Mouse (Mus musculus) MEL (cell line): Measurements from ENCODE around the gene Maip1. TPM values are rescaled to one million over a fixed set of nuclear protein-coding genes. Genes with fewer than 3 reads are reported as not detected.

Experiments used
- DNase-seq: peaks from one replicate; pipeline ENCODE4 v3.0.0; 2011; ENCODE audit warnings: low read depth, low spot score
- H3K27ac ChIP-seq: 2 replicates; pipeline ENCODE4 v1.5.1; 2012; ENCODE audit warnings: low read depth, mild to moderate bottlenecking, control low read depth, low read length, moderate library complexity; ENCODE audit not compliant: control insufficient read depth
- H3K27me3 ChIP-seq, 2 experiments: fragments of 150-350 bp in 1 of 2; sonication (generic) in 1 of 2; 2 replicates each; pipeline ENCODE4 v1.6.1; 2012; ENCODE audit warnings: low read length in 2 of 2, mild to moderate bottlenecking in 2 of 2, improper control_type of control experiment in 1 of 2, moderate library complexity in 1 of 2; ENCODE audit not compliant: insufficient read depth in 2 of 2, control insufficient read depth in 1 of 2
- H3K36me3 ChIP-seq, 2 experiments: 2 replicates each; pipeline ENCODE4 v1.6.1; 2012 to 2014; ENCODE audit warnings: low read length in 2 of 2, improper control_type of control experiment in 1 of 2, inconsistent platforms in 1 of 2, mild to moderate bottlenecking in 1 of 2; ENCODE audit not compliant: insufficient read depth in 2 of 2, control insufficient read depth in 1 of 2
- H3K4me1 ChIP-seq, 2 experiments: fragments of 150-350 bp in 1 of 2; sonication (generic) in 1 of 2; 2 replicates each; pipeline ENCODE4 v1.6.1; 2012; ENCODE audit warnings: low read length in 2 of 2, improper control_type of control experiment in 1 of 2, mild to moderate bottlenecking in 1 of 2; ENCODE audit not compliant: insufficient read depth in 2 of 2, control insufficient read depth in 1 of 2
- H3K4me3 ChIP-seq, 2 experiments: fragments of 150-350 bp in 1 of 2; sonication (generic) in 1 of 2; 2 replicates each; pipeline ENCODE4 v1.5.1; 2012; ENCODE audit warnings: low read depth in 2 of 2, low read length in 2 of 2, mild to moderate bottlenecking in 2 of 2, moderate library complexity in 2 of 2, control low read depth in 1 of 2, improper control_type of control experiment in 1 of 2; ENCODE audit not compliant: control insufficient read depth in 1 of 2, insufficient read depth in 1 of 2
- H3K79me2 ChIP-seq: 2 replicates; pipeline ENCODE4 v1.6.1; 2012; ENCODE audit warnings: mild to moderate bottlenecking, low read length, moderate library complexity; ENCODE audit not compliant: control insufficient read depth, poor library complexity, insufficient read depth
- H3K9ac ChIP-seq: 2 replicates; pipeline ENCODE4 v1.6.1; 2012; ENCODE audit warnings: low read depth, mild to moderate bottlenecking, control low read depth, low read length, moderate library complexity; ENCODE audit not compliant: control insufficient read depth, poor library complexity, severe bottlenecking
- H3K9me3 ChIP-seq: fragments of 150-350 bp; sonication (generic); replicated peaks from 2 replicates; pipeline ENCODE4 v1.6.1; 2012; ENCODE audit warnings: mild to moderate bottlenecking, low read length, improper control_type of control experiment, moderate library complexity; ENCODE audit not compliant: insufficient read depth
- BHLHE40 ChIP-seq: IDR thresholded peaks from 2 replicates; pipeline ENCODE4 v1.6.1; 2012; ENCODE audit warnings: low read depth, mild to moderate bottlenecking, inconsistent platforms, low read length, improper control_type of control experiment, borderline replicate concordance
- CTCF ChIP-seq, 3 experiments: IDR thresholded peaks in 2 of 3; conservative IDR thresholded peaks in 1 of 3; 2 replicates each; pipeline ENCODE4 v1.5.1; 2011 to 2012; ENCODE audit warnings: low read length in 3 of 3, low read depth in 2 of 3, mild to moderate bottlenecking in 2 of 3, improper control_type of control experiment in 1 of 3, inconsistent platforms in 1 of 3, mixed read lengths in 1 of 3, moderate library complexity in 1 of 3; ENCODE audit not compliant: control insufficient read depth in 1 of 3, insufficient read depth in 1 of 3, poor library complexity in 1 of 3, severe bottlenecking in 1 of 3
- E2F4 ChIP-seq: IDR thresholded peaks from 2 replicates; pipeline ENCODE4 v1.6.1; 2011; ENCODE audit warnings: low read depth, low read length, improper control_type of control experiment, borderline replicate concordance
- ELF1 ChIP-seq: IDR thresholded peaks from 2 replicates; pipeline ENCODE4 v1.6.1; 2014; ENCODE audit warnings: low read depth, mild to moderate bottlenecking, inconsistent platforms, low read length, improper control_type of control experiment, moderate library complexity
- ETS1 ChIP-seq: IDR thresholded peaks from 2 replicates; pipeline ENCODE4 v1.6.1; 2012; ENCODE audit warnings: low read depth, mild to moderate bottlenecking, inconsistent platforms, low read length, improper control_type of control experiment, moderate library complexity
- GABPA ChIP-seq: IDR thresholded peaks from 2 replicates; pipeline ENCODE4 v1.6.1; 2012; ENCODE audit warnings: low read depth, mild to moderate bottlenecking, inconsistent platforms, low read length, improper control_type of control experiment, moderate library complexity
- GATA1 ChIP-seq: IDR thresholded peaks from 2 replicates; pipeline ENCODE4 v1.6.1; 2011; ENCODE audit warnings: low read depth, low read length, improper control_type of control experiment
- HCFC1 ChIP-seq: IDR thresholded peaks from 2 replicates; pipeline ENCODE4 v1.6.1; 2012; ENCODE audit warnings: low read depth, mild to moderate bottlenecking, inconsistent platforms, low read length, improper control_type of control experiment, moderate library complexity
- JUND ChIP-seq: IDR thresholded peaks from 2 replicates; pipeline ENCODE4 v1.6.1; 2011; ENCODE audit warnings: low read depth, mild to moderate bottlenecking, improper control_type of control experiment, low read length
- KAT2A ChIP-seq: conservative IDR thresholded peaks from 2 replicates; pipeline ENCODE4 v1.6.1; 2012; ENCODE audit warnings: low read depth, low read length, improper control_type of control experiment, inconsistent platforms
- MAFK ChIP-seq: IDR thresholded peaks from 2 replicates; pipeline ENCODE4 v1.6.1; 2011; ENCODE audit warnings: low read depth, mild to moderate bottlenecking, low read length, improper control_type of control experiment, borderline replicate concordance
- MAX ChIP-seq: IDR thresholded peaks from 2 replicates; pipeline ENCODE4 v1.6.1; 2011; ENCODE audit warnings: low read length, improper control_type of control experiment
- MEF2A ChIP-seq: IDR thresholded peaks from 2 replicates; pipeline ENCODE4 v1.6.1; 2014; ENCODE audit warnings: low read depth, mild to moderate bottlenecking, inconsistent platforms, low read length, improper control_type of control experiment; ENCODE audit not compliant: poor library complexity, insufficient replicate concordance, severe bottlenecking; ENCODE audit errors: extremely low read depth
- MXI1 ChIP-seq: IDR thresholded peaks from 2 replicates; pipeline ENCODE4 v1.6.1; 2011; ENCODE audit warnings: mild to moderate bottlenecking, low read depth, low read length, improper control_type of control experiment
- MYC ChIP-seq: IDR thresholded peaks from 2 replicates; pipeline ENCODE4 v1.6.1; 2011; ENCODE audit warnings: low read depth, mild to moderate bottlenecking, low read length, improper control_type of control experiment, moderate library complexity
- NELFE ChIP-seq: IDR thresholded peaks from 2 replicates; pipeline ENCODE4 v1.6.1; 2011; ENCODE audit warnings: low read depth, low read length, improper control_type of control experiment
- NRF1 ChIP-seq: IDR thresholded peaks from 2 replicates; pipeline ENCODE4 v1.6.1; 2014; ENCODE audit warnings: low read depth, mild to moderate bottlenecking, inconsistent platforms, low read length, improper control_type of control experiment, moderate library complexity; ENCODE audit not compliant: poor library complexity, insufficient read depth, severe bottlenecking
- POLR2A ChIP-seq, 2 experiments: IDR thresholded peaks; 2 replicates each; pipeline ENCODE4 v1.6.1; 2011 to 2012; ENCODE audit warnings: low read length in 2 of 2, mild to moderate bottlenecking in 2 of 2, control low read depth in 1 of 2, improper control_type of control experiment in 1 of 2, low read depth in 1 of 2, moderate library complexity in 1 of 2; ENCODE audit not compliant: control insufficient read depth in 1 of 2, insufficient read depth in 1 of 2, poor library complexity in 1 of 2
- POLR2AphosphoS2 ChIP-seq: IDR thresholded peaks from 2 replicates; pipeline ENCODE4 v1.6.1; 2011; ENCODE audit warnings: low read length, improper control_type of control experiment
- RCOR1 ChIP-seq: IDR thresholded peaks from 2 replicates; pipeline ENCODE4 v1.6.1; 2012; ENCODE audit warnings: low read depth, mild to moderate bottlenecking, inconsistent platforms, low read length, improper control_type of control experiment
- SIN3A ChIP-seq: IDR thresholded peaks from 2 replicates; pipeline ENCODE4 v1.6.1; 2012; ENCODE audit warnings: low read length, improper control_type of control experiment, inconsistent platforms
- SMC3 ChIP-seq: IDR thresholded peaks from 2 replicates; pipeline ENCODE4 v1.6.1; 2011; ENCODE audit warnings: low read depth, low read length, improper control_type of control experiment
- TAL1 ChIP-seq: IDR thresholded peaks from 2 replicates; pipeline ENCODE4 v1.6.1; 2012; ENCODE audit warnings: mild to moderate bottlenecking, inconsistent platforms, low read length, moderate library complexity, mixed read lengths
- TBP ChIP-seq: IDR thresholded peaks from 2 replicates; pipeline ENCODE4 v1.8.0; 2011; ENCODE audit warnings: low read depth, low read length, improper control_type of control experiment
- UBTF ChIP-seq: IDR thresholded peaks from 2 replicates; pipeline ENCODE4 v1.6.1; 2012; ENCODE audit warnings: low read depth, mild to moderate bottlenecking, inconsistent platforms, low read length, improper control_type of control experiment, moderate library complexity, borderline replicate concordance; ENCODE audit not compliant: insufficient read depth
- USF2 ChIP-seq, 2 experiments: IDR thresholded peaks; 2 replicates each; pipeline ENCODE4 v1.6.1; 2011 to 2012; ENCODE audit warnings: improper control_type of control experiment in 2 of 2, low read length in 2 of 2, borderline replicate concordance in 1 of 2, inconsistent platforms in 1 of 2, low read depth in 1 of 2, mild to moderate bottlenecking in 1 of 2; ENCODE audit not compliant: insufficient read depth in 1 of 2
- ZMIZ1 ChIP-seq: IDR thresholded peaks from 2 replicates; pipeline ENCODE4 v1.6.1; 2012; ENCODE audit warnings: low read depth, mild to moderate bottlenecking, inconsistent platforms, low read length, improper control_type of control experiment, moderate library complexity
- ZNF384 ChIP-seq: IDR thresholded peaks from 2 replicates; pipeline ENCODE4 v1.6.1; 2012; ENCODE audit warnings: low read depth, mild to moderate bottlenecking, inconsistent platforms, low read length, improper control_type of control experiment
- polyA plus RNA-seq, 2 experiments: library from polyadenylated mRNA; stranded (reverse) in 1 of 2; unstranded in 1 of 2; fragments of >175 nt in 1 of 2; fragments of >200 nt in 1 of 2; gene quantifications; 2 replicates each; pipeline versions ENCODE4 v1.2.1 to v1.2.4; 2012; ENCODE audit warnings: low replicate concordance in 2 of 2, low read depth in 1 of 2; ENCODE audit not compliant: insufficient read length in 2 of 2, insufficient read depth in 1 of 2, missing spikeins in 1 of 2
- total RNA-seq: library from RNA; depleted of rRNA; stranded (reverse); fragments of 300-350 nt; gene quantifications from 2 replicates; pipeline ENCODE4 v1.2.3, GENCODE M21; 2012

The Maip1 gene
- total and polyA plus RNA-seq, 3 experiments = 8.8 to 10.2 TPM; not detected in 1

DNA sequence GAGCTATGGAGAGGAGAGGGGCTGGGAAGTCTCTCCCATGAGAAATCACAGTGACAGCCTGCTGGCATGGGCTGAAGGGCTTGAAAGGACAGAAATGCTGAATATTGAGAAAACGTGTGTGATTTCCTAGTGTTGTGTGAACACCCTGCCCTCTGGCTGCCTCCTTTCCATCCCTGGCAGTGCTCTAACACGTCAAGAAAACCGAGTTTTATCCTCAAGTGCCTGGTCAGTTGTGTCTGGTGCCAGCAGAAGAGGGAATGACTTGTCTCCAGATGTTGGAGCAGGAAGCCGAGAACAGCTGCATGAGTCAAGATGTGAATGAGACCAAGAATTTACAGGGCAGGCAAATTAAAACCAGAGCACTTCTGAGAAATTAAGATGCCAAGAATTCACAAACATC, 34.6 kb downstream of the Maip1 start:
- Histone ChIP-seq H3K4me1 (peaks cover 1 to 13% of the 10 kb centered on the region in 2 experiments; a peak in 3 of 4 replicates), H3K36me3 (peaks cover 0 to 3% of the 10 kb centered on the region in 2 experiments; a peak in 1 of 4 replicates), H3K79me2 (no peaks in the 10 kb centered on the region), H3K27ac (no peak overlapping the region), H3K9ac (no peak overlapping the region), H3K4me3 (no peak overlapping the region), H3K9me3 (no peaks in the 10 kb centered on the region), H3K27me3 (no peaks in the 10 kb centered on the region; a peak in 1 of 4 replicates)
- TF ChIP-seq GATA1 (no peak), MAFK (no peak), MEF2A (no peak), MAX (no peak), RCOR1 (no peak), POLR2A (IDR thresholded peaks at IDR 0.05; ENCODE audit: control insufficient read depth in 1 of 2, insufficient read depth in 1 of 2, low read depth in 1 of 2, low read length in 2 of 2, poor library complexity in 1 of 2) (no peak), E2F4 (no peak), JUND (no peak), TAL1 (no peak), ZMIZ1 (no peak), ELF1 (no peak), MXI1 (no peak), MYC (no peak), TBP (no peak), POLR2AphosphoS2 (no peak), ETS1 (no peak), NELFE (no peak), GABPA (no peak), SIN3A (no peak), BHLHE40 (no peak)
- DNase-seq = no peak

GRCm38 (mm10) chr1:57445679-57446078, 39.6 kb downstream of the Maip1 start:
- no peak overlapping the region for H3K4me3 ChIP-seq
- H3K9ac ChIP-seq = no peak overlapping the region
- no peak overlapping the region for H3K27ac ChIP-seq
- H3K79me2 ChIP-seq = no peaks in the 10 kb centered on the region
- TF ChIP-seq CTCF (IDR thresholded peaks at IDR 0.05 in 2 of 3, conservative IDR thresholded peaks at IDR 0.05 in 1 of 3; ENCODE audit: control insufficient read depth in 1 of 3, insufficient read depth in 1 of 3, low read depth in 2 of 3, low read length in 3 of 3, poor library complexity in 1 of 3, severe bottlenecking in 1 of 3) = no peak
- TF ChIP-seq JUND = no peak
- no peak for TF ChIP-seq POLR2AphosphoS2
- TF ChIP-seq ETS1 = no peak
- TF ChIP-seq ZNF384 = no peak
- TF ChIP-seq POLR2A (IDR thresholded peaks at IDR 0.05; ENCODE audit: control insufficient read depth in 1 of 2, insufficient read depth in 1 of 2, low read depth in 1 of 2, low read length in 2 of 2, poor library complexity in 1 of 2) = no peak
- no peak for TF ChIP-seq NRF1
- no peak for TF ChIP-seq GATA1
- TF ChIP-seq ZMIZ1 = no peak
- no peak for TF ChIP-seq KAT2A
- no peak for TF ChIP-seq SMC3
- no peak for TF ChIP-seq UBTF
- no peak for TF ChIP-seq GABPA
- no peak for TF ChIP-seq ELF1
- TF ChIP-seq SIN3A = no peak
- TF ChIP-seq MAFK = no peak
- no peak for TF ChIP-seq HCFC1
- TF ChIP-seq USF2 (IDR thresholded peaks at IDR 0.05; ENCODE audit: borderline replicate concordance in 1 of 2, insufficient read depth in 1 of 2, low read depth in 1 of 2, low read length in 2 of 2) = no peak
- no peak for TF ChIP-seq BHLHE40
- TF ChIP-seq, all 39 proteins: peak for 0
- no peaks in the 10 kb centered on the region for H3K9me3 ChIP-seq
- H3K4me1 ChIP-seq = no peaks in the 10 kb centered on the region
- no peak for DNase-seq
- no peaks in the 10 kb centered on the region; a peak in 1 of 4 replicates for H3K27me3 ChIP-seq
- H3K36me3 ChIP-seq = no peaks in the 10 kb centered on the region
